Mouse (Mus musculus) kidney, adult 2 months (tissue): ENCODE measurements at regions not wholly inside any gene's neighbourhood (a gene's known extent, or its start where the extent isn't known, plus 50 kb on each side); places are given as distances from the start of the nearest gene placed in this dataset.

Experiments
- DNase-seq: peaks from one replicate; pipeline ENCODE4 v3.0.0; 2021
- H3K27ac ChIP-seq: fragments of 200-500 bp; 2 replicates; pipeline ENCODE4 v1.5.1; 2012; ENCODE audit warnings: low read depth, low read length, control low read depth, inconsistent platforms; ENCODE audit not compliant: insufficient read depth
- H3K27me3 ChIP-seq: fragments of 200-500 bp; replicated peaks from 2 replicates; pipeline ENCODE4 v1.6.1; 2012; ENCODE audit warnings: mild to moderate bottlenecking, moderate library complexity, low read length, inconsistent platforms; ENCODE audit not compliant: control insufficient read depth, insufficient read depth
- H3K36me3 ChIP-seq: fragments of 200-500 bp; 2 replicates; pipeline ENCODE4 v1.6.1; 2012; ENCODE audit warnings: mild to moderate bottlenecking, moderate library complexity, low read length, inconsistent platforms; ENCODE audit not compliant: control insufficient read depth, insufficient read depth
- H3K4me1 ChIP-seq: fragments of 200-500 bp; 2 replicates; pipeline ENCODE4 v1.6.1; 2011; ENCODE audit warnings: low read length; ENCODE audit not compliant: control insufficient read depth, insufficient read depth
- H3K4me3 ChIP-seq: fragments of 200-500 bp; 2 replicates; pipeline ENCODE4 v1.5.1; 2011; ENCODE audit warnings: mild to moderate bottlenecking, low read depth, low read length, control low read depth; ENCODE audit not compliant: insufficient read depth
- CTCF ChIP-seq: fragments of 200-500 bp; conservative IDR thresholded peaks from 2 replicates; pipeline ENCODE4 v1.5.1; 2011; ENCODE audit warnings: low read depth, mild to moderate bottlenecking, control low read depth, low read length, moderate library complexity, mixed read lengths; ENCODE audit not compliant: insufficient read depth, insufficient read length
- POLR2A ChIP-seq: fragments of 200-500 bp; IDR thresholded peaks from one replicate; pipeline ENCODE4 v1.6.1; 2011; ENCODE audit warnings: low read depth, low read length, control low read depth
- WGBS: fragments of 180-500 bp; shearing (Covaris S2); methylation state at CpG from one replicate; pipeline ENCODE4 v1.1.7; 2018; 5-methylcytosine and 5-hydroxymethylcytosine counted together

- H3K27me3 ChIP-seq: no peaks in the 10 kb centered on the region
- no peaks in the 10 kb centered on the region for H3K4me1 ChIP-seq
- no peak for DNase-seq
- H3K36me3 ChIP-seq: no peaks in the 10 kb centered on the region
- 53% methylated on average over 6 of the region's 6 CpGs for WGBS
- no peak overlapping the region for H3K4me3 ChIP-seq
- TF ChIP-seq POLR2A (no peak), CTCF (no peak)
- no peak overlapping the region for H3K27ac ChIP-seq
These were observed 51.2 kb upstream of the Pja2 start for GRCm38 (mm10) chr17:64382894-64383293.

DNA sequence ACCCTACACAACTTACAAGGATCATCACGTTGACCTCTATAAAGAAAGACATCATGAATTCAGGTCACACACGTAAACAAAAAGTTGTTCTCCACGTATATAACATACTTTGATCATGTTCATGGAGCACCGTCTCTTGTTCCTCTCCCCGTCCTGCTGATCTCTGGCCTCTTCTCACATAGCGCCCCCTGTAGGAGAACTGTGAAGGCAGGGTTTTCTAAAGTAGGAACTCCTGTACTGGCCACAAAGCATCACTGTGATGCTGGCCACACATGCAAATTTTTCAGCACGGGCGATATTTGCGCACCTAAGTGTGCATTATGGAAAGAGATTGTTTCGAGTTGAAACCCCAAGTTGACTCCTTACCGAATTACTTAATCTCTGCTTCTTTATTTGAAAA, 51.9 kb upstream of the Pja2 start:
- Histone ChIP-seq H3K4me1 (no peaks in the 10 kb centered on the region), H3K27ac (no peak overlapping the region), H3K36me3 (no peaks in the 10 kb centered on the region), H3K4me3 (no peak overlapping the region), H3K27me3 (no peaks in the 10 kb centered on the region)
- DNase-seq: no peak
- WGBS: 79% methylated on average over 11 of the region's 11 CpGs
- TF ChIP-seq CTCF (no peak), POLR2A (no peak)

DNA sequence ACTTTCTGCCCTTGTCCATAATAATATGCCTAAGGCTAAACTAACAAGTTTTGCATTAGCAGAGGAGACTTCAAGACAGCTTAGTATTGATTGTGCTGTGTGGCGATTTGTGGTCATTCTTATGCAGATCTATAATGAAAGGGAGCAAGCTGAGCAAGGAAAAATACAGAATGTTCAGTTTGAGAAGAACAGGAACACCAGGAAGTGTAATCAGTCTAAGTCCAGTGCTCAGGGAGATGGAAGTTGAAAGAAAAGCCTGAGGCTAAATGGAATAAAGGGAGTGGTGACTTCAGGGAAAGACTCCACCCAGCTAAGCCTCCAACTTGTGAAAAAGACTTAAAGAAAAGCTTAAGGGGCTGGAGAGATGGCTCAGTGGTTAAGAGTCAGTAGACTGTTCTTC, 58.6 kb upstream of the Pja2 start:
- 92% methylated on average over 1 of the region's 1 CpGs for WGBS
- TF ChIP-seq CTCF (no peak), POLR2A (no peak)
- no peaks in the 10 kb centered on the region for H3K27me3 ChIP-seq

DNA sequence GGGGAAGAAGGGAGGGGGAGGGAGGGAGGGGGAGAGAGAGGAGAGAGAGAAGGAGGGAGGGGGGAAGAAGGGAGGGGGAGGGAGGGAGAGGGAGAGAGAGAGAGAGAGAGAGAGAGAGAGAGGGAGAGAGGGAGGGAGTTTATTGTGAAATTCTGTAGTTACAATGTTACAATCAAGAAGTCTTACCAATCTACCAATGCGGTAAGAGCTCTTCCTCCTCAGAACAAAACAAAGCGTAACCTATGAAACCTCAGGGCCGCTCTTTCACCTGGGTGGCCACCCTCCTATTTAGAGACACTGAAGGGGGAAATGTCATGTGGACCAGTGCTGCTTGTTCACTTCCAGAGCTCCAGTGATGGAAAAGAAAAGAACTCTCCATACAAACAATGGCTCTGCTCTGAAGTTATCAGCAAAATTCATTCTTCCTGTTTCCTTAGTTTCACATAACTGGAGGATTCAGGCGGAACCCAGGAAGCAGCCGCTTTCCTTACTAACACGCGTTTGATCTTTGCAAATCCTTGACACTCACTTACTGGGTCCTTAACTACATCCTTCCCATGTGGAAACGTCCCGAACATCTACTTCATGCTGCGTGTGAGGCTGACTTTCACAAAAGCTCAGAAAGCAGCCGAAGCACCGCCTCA, 65.7 kb upstream of the Pja2 start:
- Histone ChIP-seq H3K36me3 (no peaks in the 10 kb centered on the region), H3K27me3 (no peaks in the 10 kb centered on the region; the same call in 1 of the 2 replicates), H3K4me1 (no peaks in the 10 kb centered on the region), H3K4me3 (peak overlapping the region; percentile 14), H3K27ac (peak overlapping the region; percentile 39)
- TF ChIP-seq POLR2A: no peak
- no peak for TF ChIP-seq CTCF
- DNase-seq: peak; percentile 51
- WGBS: 9% methylated on average over 12 of the region's 12 CpGs

More for the DNA sequence above, 58.6 kb upstream of the Pja2 start:
- H3K4me1 ChIP-seq: no peaks in the 10 kb centered on the region
- no peaks in the 10 kb centered on the region for H3K36me3 ChIP-seq
- no peak for DNase-seq
- H3K4me3 ChIP-seq: no peak overlapping the region
- H3K27ac ChIP-seq: no peak overlapping the region

DNA sequence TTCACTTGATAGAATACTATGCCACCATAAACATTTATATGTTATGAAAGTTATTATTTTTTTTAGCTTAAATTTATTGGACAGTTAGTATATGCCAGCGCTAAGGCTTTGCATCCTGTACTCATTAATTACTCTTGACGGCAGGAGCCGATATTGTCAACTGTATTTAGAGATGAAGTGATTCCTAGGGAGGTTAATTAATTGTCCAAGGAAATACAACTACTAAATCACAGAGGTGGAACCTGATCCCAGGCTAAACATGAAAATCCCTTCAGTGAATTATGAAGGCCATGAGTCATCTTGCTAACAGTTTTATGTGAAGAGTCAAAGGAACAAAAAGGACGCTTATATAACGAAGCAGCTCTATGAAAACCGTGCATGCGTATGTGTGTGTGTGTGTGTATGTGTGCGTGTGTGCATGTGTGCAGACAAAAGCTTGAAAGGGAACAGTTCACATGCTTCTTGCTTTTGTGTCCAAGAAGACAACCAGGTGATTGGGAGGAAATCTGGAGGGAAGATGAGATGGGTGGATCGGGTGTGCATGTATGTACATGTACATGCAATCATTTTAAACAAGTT, 66.5 kb upstream of the Pja2 start:
- DNase-seq: peak; percentile 53
- 29% methylated on average over 9 of the region's 9 CpGs for WGBS
- no peaks in the 10 kb centered on the region for H3K4me1 ChIP-seq
- no peak overlapping the region for H3K4me3 ChIP-seq
- TF ChIP-seq POLR2A: no peak
- TF ChIP-seq CTCF: no peak
- no peaks in the 10 kb centered on the region for H3K36me3 ChIP-seq
- H3K27me3 ChIP-seq: no peaks in the 10 kb centered on the region; the same call in 1 of the 2 replicates
- peak overlapping the region; percentile 55; the same call in 1 of the 2 replicates for H3K27ac ChIP-seq

GRCm38 (mm10) chr17:64398708-64399107, 67.0 kb upstream of the Pja2 start:
- 20% methylated on average over 3 of the region's 3 CpGs for WGBS
- Histone ChIP-seq H3K27me3 (no peaks in the 10 kb centered on the region; the same call in 1 of the 2 replicates), H3K4me3 (no peak overlapping the region), H3K27ac (no peak overlapping the region), H3K4me1 (no peaks in the 10 kb centered on the region), H3K36me3 (no peaks in the 10 kb centered on the region)
- no peak for DNase-seq
- no peak for TF ChIP-seq CTCF
- TF ChIP-seq POLR2A: no peak

- DNase-seq: no peak
- TF ChIP-seq POLR2A (no peak), CTCF (no peak)
- H3K27me3 ChIP-seq: no peaks in the 10 kb centered on the region
- no peak overlapping the region for H3K4me3 ChIP-seq
- no peak overlapping the region for H3K27ac ChIP-seq
- H3K36me3 ChIP-seq: no peaks in the 10 kb centered on the region
- no peaks in the 10 kb centered on the region for H3K4me1 ChIP-seq
- 46% methylated on average over 5 of the region's 5 CpGs for WGBS
These were observed 75.1 kb upstream of the Pja2 start for GRCm38 (mm10) chr17:64406742-64407254.
